Mouse (Mus musculus) Patski (cell line): ENCODE data around the gene Tbc1d7. TPM values are rescaled to one million over a fixed set of nuclear protein-coding genes. Genes with fewer than 3 reads are reported as not detected.

Source experiments
- ATAC-seq: fragments of 100-300 bp; one replicate; pipeline ENCODE4 v1.8.0; 2021
- CTCF ChIA-PET: fragments of 350-600 bp; sonication (Branson Sonifier 250); formaldehyde crosslinking; loops from one replicate; lab custom pipeline; 2022; ENCODE audit warnings: inconsistent platforms; lab: Charles Lee
- POLR2A ChIA-PET: fragments of 350-600 bp; sonication (Branson Sonifier 250); formaldehyde crosslinking; loops from one replicate; lab custom pipeline; 2022; ENCODE audit warnings: antibody characterized with exemption, inconsistent platforms; lab: Charles Lee
- DNase-seq: peaks from one replicate; pipeline ENCODE4 v3.0.0-alpha.2; 2011; ENCODE audit warnings: low read depth, low spot score
- H3K27me3 ChIP-seq: fragments of 371-371 bp; one replicate; pipeline ENCODE4 v1.5.1; 2021
- CTCF ChIP-seq: fragments of 100-300 bp; IDR thresholded peaks from one replicate; pipeline ENCODE4 v1.5.1; 2021
- in situ Hi-C: fragments of 300-500 bp; cut with MboI; formaldehyde crosslinking; loops from 3 replicates; pipeline ENCODE4 v1.11.1; 2018; ENCODE audit warnings: low pct_unique_long_range_greater_than_20kb, mixed read lengths
- polyA plus RNA-seq: library from polyadenylated mRNA; unstranded; gene quantifications from one replicate; pipeline ENCODE4 v1.2.3, GENCODE M21; 2021

The Tbc1d7 gene
- polyA plus RNA-seq, 1 experiment from 2014 or later = 18.0 TPM

GRCm38 (mm10) chr13:43146515-43147258 lies 24.6 kb downstream of the Tbc1d7 start:
- ATAC-seq (peak; percentile 81), DNase-seq (peak; percentile 98)
- ChIA-PET CTCF (no interaction called here), POLR2A (interaction anchor here (0.5 kb wide), 1 partner anchor 21 kb away, joined by 3 read pairs; no protein-coding TSS in a partner anchor)
- no peaks in the 10 kb centered on the region for H3K27me3 ChIP-seq
- TF ChIP-seq CTCF = no peak
- in situ Hi-C loops = no loop called here

GRCm38 (mm10) chr13:43144720-43145418 lies 26.4 kb downstream of the Tbc1d7 start:
- POLR2A ChIA-PET = no interaction called here
- no peak for TF ChIP-seq CTCF
- in situ Hi-C loops = no loop called here
- ATAC-seq (no peak), DNase-seq (no peak)
- H3K27me3 ChIP-seq = no peaks in the 10 kb centered on the region
- CTCF ChIA-PET = interaction anchor here (1.7 kb wide), 1 partner anchor 13 kb away, joined by 6 read pairs; no protein-coding TSS in a partner anchor

- in situ Hi-C loops = no loop called here
- DNase-seq (no peak), ATAC-seq (no peak)
- H3K27me3 ChIP-seq = no peaks in the 10 kb centered on the region
- ChIA-PET POLR2A (no interaction called here), CTCF (interaction anchor here (1.0 kb wide), 1 partner anchor 33 kb away, joined by 3 read pairs; no protein-coding TSS in a partner anchor)
- no peak for TF ChIP-seq CTCF
These were observed 36.8 kb downstream of the Tbc1d7 start for GRCm38 (mm10) chr13:43134468-43134867.

GRCm38 (mm10) chr13:43133400-43133799 lies 37.9 kb downstream of the Tbc1d7 start:
- no peaks in the 10 kb centered on the region for H3K27me3 ChIP-seq
- ATAC-seq (no peak), DNase-seq (no peak)
- in situ Hi-C loops = no loop called here
- no peak for TF ChIP-seq CTCF
- POLR2A ChIA-PET = interaction anchor here (0.5 kb wide), 1 partner anchor 15 kb away, joined by 4 read pairs; no protein-coding TSS in a partner anchor
- CTCF ChIA-PET = interaction anchor here (0.9 kb wide), 1 partner anchor 19 kb away, joined by 3 read pairs; no protein-coding TSS in a partner anchor

- in situ Hi-C loops = no loop called here
- no peak for TF ChIP-seq CTCF
- ATAC-seq (no peak), DNase-seq (no peak)
- CTCF ChIA-PET = interaction anchor here (0.9 kb wide), 1 partner anchor 18 kb away, joined by 3 read pairs; no protein-coding TSS in a partner anchor
- no peaks in the 10 kb centered on the region for H3K27me3 ChIP-seq
- POLR2A ChIA-PET = interaction anchor here (0.5 kb wide), 1 partner anchor 16 kb away, joined by 4 read pairs; no protein-coding TSS in a partner anchor
These were observed 38.4 kb downstream of the Tbc1d7 start for GRCm38 (mm10) chr13:43132859-43133258.

GRCm38 (mm10) chr13:43131741-43132191 lies 39.5 kb downstream of the Tbc1d7 start:
- ChIA-PET POLR2A (interaction anchor here (0.6 kb wide), 1 partner anchor 296 kb away, joined by 3 read pairs; no protein-coding TSS in a partner anchor), CTCF (interaction anchor here (1.7 kb wide), 1 partner anchor 12 kb away, joined by 6 read pairs; no protein-coding TSS in a partner anchor)
- no peaks in the 10 kb centered on the region for H3K27me3 ChIP-seq
- ATAC-seq (peak; percentile 93), DNase-seq (peak; percentile 85)
- in situ Hi-C loops = no loop called here
- no peak for TF ChIP-seq CTCF

- POLR2A ChIA-PET = no interaction called here
- no peak for ATAC-seq
- TF ChIP-seq CTCF = no peak
- H3K27me3 ChIP-seq = no peaks in the 10 kb centered on the region
- no peak for DNase-seq
- CTCF ChIA-PET = no interaction called here
- in situ Hi-C loops = no loop called here
These were observed 41.1 kb downstream of the Tbc1d7 start for GRCm38 (mm10) chr13:43130161-43130560.

GRCm38 (mm10) chr13:43124683-43125074 lies 46.6 kb downstream of the Tbc1d7 start:
- ChIA-PET CTCF (no interaction called here), POLR2A (no interaction called here)
- no peak for DNase-seq
- no peak for TF ChIP-seq CTCF
- H3K27me3 ChIP-seq = peaks cover 3% of the 10 kb centered on the region
- no peak for ATAC-seq
- in situ Hi-C loops = no loop called here

GRCm38 (mm10) chr13:43123895-43124682 lies 47.2 kb downstream of the Tbc1d7 start:
- no peak for TF ChIP-seq CTCF
- ATAC-seq (no peak), DNase-seq (no peak)
- peaks cover 3% of the 10 kb centered on the region for H3K27me3 ChIP-seq
- ChIA-PET CTCF (no interaction called here), POLR2A (no interaction called here)
- in situ Hi-C loops = no loop called here
